Mouse (Mus musculus): ENCODE data around the gene Prpf3. TPM values are rescaled to one million over a fixed set of nuclear protein-coding genes. Genes with fewer than 3 reads are reported as not detected.
"Not testable (repeated sequence)": the region's sequence is repeated elsewhere in the genome, so short reads cannot be mapped to it uniquely, and the experiment has no call there.

The Prpf3 gene
- polyA plus RNA-seq, 1 experiment, result 17.8 TPM

- peak overlapping the region; percentile 68 for H3K4me2 ChIP-seq (ENCODE audit: low read depth)
These were observed 37.6 kb downstream of the Prpf3 start for GRCm38 (mm10) chr3:95818026-95818511.

GRCm38 (mm10) chr3:95816681-95817080 is 39.0 kb downstream of the Prpf3 start:
- peaks cover 68% of the 10 kb centered on the region for H3K79me2 ChIP-seq (ENCODE audit: control insufficient read depth, insufficient read depth)
- H3ac ChIP-seq (ENCODE audit: control insufficient read depth, insufficient read length), result no peak overlapping the region
- peak overlapping the region; percentile 99 for H3K4me3 ChIP-seq

More at GRCm38 (mm10) chr3:95818026-95818511, 37.6 kb downstream of the Prpf3 start:
- Histone ChIP-seq H3ac (ENCODE audit: control insufficient read depth, insufficient read length) (peak overlapping the region; percentile 82), H3K36me3 (ENCODE audit: control insufficient read depth, insufficient read depth) (no peaks in the 10 kb centered on the region), H3K4me3 (peak overlapping the region; percentile 99), H3K79me2 (ENCODE audit: control insufficient read depth, insufficient read depth) (peaks cover 54% of the 10 kb centered on the region), H3K27me3 (ENCODE audit: control insufficient read depth, insufficient read depth, insufficient read length) (no peaks in the 10 kb centered on the region)
- no peak for TF ChIP-seq POLR2A (IDR thresholded peaks at IDR 0.05; ENCODE audit: insufficient read length, low read depth)
- TF ChIP-seq MYOD1 (IDR thresholded peaks at IDR 0.05; ENCODE audit: control insufficient read depth in 1 of 3, insufficient read length in 2 of 3, low read depth in 2 of 3), result no peak
- no peak for TF ChIP-seq POLR2AphosphoS2 (IDR thresholded peaks at IDR 0.05; ENCODE audit: insufficient read length, low read depth)
- no peak for TF ChIP-seq E2F4 (IDR thresholded peaks at IDR 0.05; ENCODE audit: insufficient read depth)
- no peak for TF ChIP-seq SRF (IDR thresholded peaks at IDR 0.05; ENCODE audit: control insufficient read depth, insufficient read length, low read depth)
- no peak for TF ChIP-seq USF1 (IDR thresholded peaks at IDR 0.05; ENCODE audit: low read depth)

GRCm38 (mm10) chr3:95808384-95808783 is 47.3 kb downstream of the Prpf3 start:
- peaks cover 8% of the 10 kb centered on the region for H3K36me3 ChIP-seq (ENCODE audit: control insufficient read depth, insufficient read depth)
- TF ChIP-seq CEBPB (IDR thresholded peaks at IDR 0.05; ENCODE audit: insufficient read depth, poor library complexity, severe bottlenecking) (no peak), MYOG (IDR thresholded peaks at IDR 0.05; ENCODE audit: control insufficient read depth in 1 of 3, insufficient read depth in 1 of 3, insufficient read length in 2 of 3, low read depth in 2 of 3) (no peak), MAX (IDR thresholded peaks at IDR 0.05; ENCODE audit: low read depth) (no peak), E2F4 (IDR thresholded peaks at IDR 0.05; ENCODE audit: insufficient read depth) (no peak), USF1 (IDR thresholded peaks at IDR 0.05; ENCODE audit: low read depth) (no peak), MYOD1 (IDR thresholded peaks at IDR 0.05; ENCODE audit: control insufficient read depth in 1 of 3, insufficient read length in 2 of 3, low read depth in 2 of 3) (no peak), REST (IDR thresholded peaks at IDR 0.05; ENCODE audit: insufficient read depth, insufficient read length) (no peak)
- no peak overlapping the region for H3ac ChIP-seq (ENCODE audit: control insufficient read depth, insufficient read length)
- no peak overlapping the region for H3K4me2 ChIP-seq (ENCODE audit: low read depth)
- no peak overlapping the region for H3K4me3 ChIP-seq
- H3K79me2 ChIP-seq (ENCODE audit: control insufficient read depth, insufficient read depth), result peaks cover 98% of the 10 kb centered on the region
- H3K27me3 ChIP-seq (ENCODE audit: control insufficient read depth, insufficient read depth, insufficient read length), result no peaks in the 10 kb centered on the region

More at GRCm38 (mm10) chr3:95816681-95817080, 39.0 kb downstream of the Prpf3 start:
- Histone ChIP-seq H3K36me3 (ENCODE audit: control insufficient read depth, insufficient read depth) (no peaks in the 10 kb centered on the region), H3K4me2 (ENCODE audit: low read depth) (peak overlapping the region; percentile 68), H3K27me3 (ENCODE audit: control insufficient read depth, insufficient read depth, insufficient read length) (no peaks in the 10 kb centered on the region)
- TF ChIP-seq POLR2A (IDR thresholded peaks at IDR 0.05; ENCODE audit: insufficient read length, low read depth) (no peak), MYOD1 (IDR thresholded peaks at IDR 0.05; ENCODE audit: control insufficient read depth in 1 of 3, insufficient read length in 2 of 3, low read depth in 2 of 3) (no peak), MAX (IDR thresholded peaks at IDR 0.05; ENCODE audit: low read depth) (no peak), POLR2AphosphoS2 (IDR thresholded peaks at IDR 0.05; ENCODE audit: insufficient read length, low read depth) (no peak), TCF12 (IDR thresholded peaks at IDR 0.05; ENCODE audit: insufficient read depth, poor library complexity, severe bottlenecking) (no peak)

GRCm38 (mm10) chr3:95807630-95808029 is 48.1 kb downstream of the Prpf3 start:
- not testable (repeated sequence) for H3ac ChIP-seq (ENCODE audit: control insufficient read depth, insufficient read length); H3K36me3 ChIP-seq (ENCODE audit: control insufficient read depth, insufficient read depth); H3K27me3 ChIP-seq (ENCODE audit: control insufficient read depth, insufficient read depth, insufficient read length); H3K4me2 ChIP-seq (ENCODE audit: low read depth); H3K4me3 ChIP-seq
- H3K79me2 ChIP-seq (ENCODE audit: control insufficient read depth, insufficient read depth), result peaks cover 98% of the 10 kb centered on the region

- Histone ChIP-seq H3K4me3 (no peak overlapping the region), H3ac (ENCODE audit: control insufficient read depth, insufficient read length) (no peak overlapping the region), H3K79me2 (ENCODE audit: control insufficient read depth, insufficient read depth) (peaks cover 98% of the 10 kb centered on the region), H3K27me3 (ENCODE audit: control insufficient read depth, insufficient read depth, insufficient read length) (no peaks in the 10 kb centered on the region), H3K36me3 (ENCODE audit: control insufficient read depth, insufficient read depth) (peaks cover 8% of the 10 kb centered on the region), H3K4me2 (ENCODE audit: low read depth) (no peak overlapping the region)
- no peak for TF ChIP-seq POLR2A (IDR thresholded peaks at IDR 0.05; ENCODE audit: insufficient read length, low read depth)
- no peak for TF ChIP-seq MYOD1 (IDR thresholded peaks at IDR 0.05; ENCODE audit: control insufficient read depth in 1 of 3, insufficient read length in 2 of 3, low read depth in 2 of 3)
- TF ChIP-seq TCF3 (IDR thresholded peaks at IDR 0.05; ENCODE audit: insufficient read length, low read depth), result no peak
- no peak for TF ChIP-seq REST (IDR thresholded peaks at IDR 0.05; ENCODE audit: insufficient read depth, insufficient read length)
- no peak for TF ChIP-seq CEBPB (IDR thresholded peaks at IDR 0.05; ENCODE audit: insufficient read depth, poor library complexity, severe bottlenecking)
- TF ChIP-seq E2F4 (IDR thresholded peaks at IDR 0.05; ENCODE audit: insufficient read depth), result no peak
- TF ChIP-seq MYOG (IDR thresholded peaks at IDR 0.05; ENCODE audit: control insufficient read depth in 1 of 3, insufficient read depth in 1 of 3, insufficient read length in 2 of 3, low read depth in 2 of 3), result no peak
- no peak for TF ChIP-seq TCF12 (IDR thresholded peaks at IDR 0.05; ENCODE audit: insufficient read depth, poor library complexity, severe bottlenecking)
- TF ChIP-seq POLR2AphosphoS2 (IDR thresholded peaks at IDR 0.05; ENCODE audit: insufficient read length, low read depth), result no peak
- no peak for TF ChIP-seq MAX (IDR thresholded peaks at IDR 0.05; ENCODE audit: low read depth)
These were observed 49.0 kb downstream of the Prpf3 start for GRCm38 (mm10) chr3:95806677-95807076.

All from myocyte (in vitro differentiated cells).